Comparison of ENCODE assay signal across 7 mouse cellular contexts in the genomic region with DNA sequence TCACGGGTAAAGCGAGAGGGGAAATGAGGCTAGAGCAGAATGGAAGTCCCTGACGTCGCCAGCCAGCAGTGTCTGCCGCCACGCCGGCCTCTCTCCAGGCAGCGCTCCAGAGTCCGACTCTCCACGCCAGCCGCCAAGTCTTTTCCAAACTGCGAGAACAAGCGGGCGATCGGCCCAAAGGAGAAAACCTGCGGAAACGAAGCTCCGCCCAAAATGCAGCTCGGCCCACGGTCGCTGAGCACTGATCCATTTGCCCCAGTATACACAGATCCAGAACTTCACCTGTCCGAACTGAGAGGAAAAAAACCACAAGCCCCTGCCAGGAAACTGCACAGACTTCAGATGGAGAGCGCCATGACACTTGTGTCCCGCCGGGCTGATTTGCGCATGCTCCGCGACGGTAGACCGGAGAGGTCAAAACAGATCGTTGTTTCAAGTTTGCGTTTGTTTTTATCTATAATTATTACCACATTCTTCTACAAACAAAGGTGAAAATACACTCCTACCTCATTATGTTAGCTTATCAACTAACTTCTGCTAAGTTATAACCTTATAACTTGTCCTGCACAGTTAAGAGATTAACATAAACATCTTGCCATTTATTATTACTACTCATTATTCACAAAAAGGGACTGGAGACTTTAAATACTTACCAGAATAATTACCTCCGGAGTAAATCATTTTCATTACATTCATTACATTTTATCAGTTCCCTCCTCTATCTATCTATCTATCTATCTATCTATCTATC. TPM values are rescaled to one million over a fixed set of nuclear protein-coding genes. Genes with fewer than 3 reads are reported as not detected.
DNase-seq lines count a peak whose midpoint lies in the region; ATAC-seq and TF ChIP-seq lines count a peak whose summit lies in the region.

A gene (minus strand): TSS at position 394 of the 751 bp plus-strand sequence.

- DNase-seq in adrenal gland, adult 2 months = peak; percentile 89
- DNase-seq in embryo, embryonic 11.5 days (ENCODE audit: low read depth, low spot score) = peak; percentile 75
- peak; percentile 68 to 84 for DNase-seq in gastrocnemius, postnatal 4 days (ENCODE audit: low spot score in 2 of 2)
- DNase-seq in left cerebral cortex, postnatal 4 days = peak; percentile 85

- peak; percentile 80 for ATAC-seq in intestine, postnatal 0 days
- peak; percentile 85 for ATAC-seq in midbrain, embryonic 12.5 days (ENCODE audit: low FRiP score, low read depth)

- H3K27ac ChIP-seq in intestine, postnatal 0 days (ENCODE audit: low read depth, low read length) = peak within 1 kb of the TSS; percentile 82
- peak within 1 kb of the TSS; percentile 73 for H3K27ac ChIP-seq in midbrain, embryonic 12.5 days (replicated peaks)
- peak within 1 kb of the TSS; percentile 70 for H3K27ac ChIP-seq in small intestine, adult 2 months (ENCODE audit: insufficient read depth, low read depth, low read length)

- WGBS in intestine, postnatal 0 days = under 1% methylated on average over 33 of the region's 33 CpGs
- WGBS in midbrain, embryonic 12.5 days = under 1% methylated on average over 33 of the region's 33 CpGs
- WGBS in small intestine, adult 2 months = under 1% methylated on average over 33 of the region's 33 CpGs

- H3K4me1 ChIP-seq in intestine, postnatal 0 days (replicated peaks; ENCODE audit: control insufficient read depth, insufficient read depth, low read length) = 0 out of 2 replicates have a peak, but pooled peaks cover 2% of the 10 kb centered on the region
- peaks cover 13% of the 10 kb centered on the region; the same call in 1 of the 2 replicates for H3K4me1 ChIP-seq in midbrain, embryonic 12.5 days
- H3K4me1 ChIP-seq in small intestine, adult 2 months (ENCODE audit: control insufficient read depth, insufficient read depth, insufficient read length, low read length) = no peaks in the 10 kb centered on the region

- H3K9me3 ChIP-seq in intestine, postnatal 0 days (ENCODE audit: control insufficient read depth) = no peaks in the 10 kb centered on the region
- no peaks in the 10 kb centered on the region for H3K9me3 ChIP-seq in midbrain, embryonic 12.5 days

- peak within 1 kb of the TSS; percentile 80 for H3K4me2 ChIP-seq in intestine, postnatal 0 days (replicated peaks; ENCODE audit: low read depth)
- peak within 1 kb of the TSS; percentile 64 for H3K4me2 ChIP-seq in midbrain, embryonic 12.5 days (replicated peaks)

- peak; percentile 71; the same call in 1 of the 2 replicates for TF ChIP-seq POLR2A in small intestine, adult 2 months (IDR thresholded peaks at IDR 0.05; ENCODE audit: low read depth, low read length)

- intact Hi-C loops in left cerebral cortex, postnatal 4 days (cut with DNase I) = loop anchor here (5.0 kb wide), 1 partner anchor 127 kb away; no protein-coding TSS in a partner anchor

- H3K27me3 ChIP-seq in intestine, postnatal 0 days (replicated peaks; ENCODE audit: control insufficient read depth, insufficient read depth, low read length) = no peaks in the 10 kb centered on the region
- H3K27me3 ChIP-seq in midbrain, embryonic 12.5 days = no peaks in the 10 kb centered on the region
- H3K27me3 ChIP-seq in small intestine, adult 2 months (ENCODE audit: control insufficient read depth, insufficient read depth, low read length) = no peaks in the 10 kb centered on the region

- peak within 1 kb of the TSS; percentile 73 for H3K4me3 ChIP-seq in intestine, postnatal 0 days (ENCODE audit: low read depth, low read length)
- H3K4me3 ChIP-seq in midbrain, embryonic 12.5 days = peak within 1 kb of the TSS; percentile 63
- H3K4me3 ChIP-seq in small intestine, adult 2 months (ENCODE audit: low read depth, low read length) = peak within 1 kb of the TSS; percentile 98

- TF ChIP-seq CTCF in intestine, postnatal 0 days (IDR thresholded peaks at IDR 0.05; ENCODE audit: low read depth) = no peak; the same call in 1 of the 2 replicates
- TF ChIP-seq CTCF in small intestine, adult 2 months (IDR thresholded peaks at IDR 0.05; ENCODE audit: extremely low read depth, insufficient read length, insufficient replicate concordance, low read depth, low read length) = no peak

- H3K9ac ChIP-seq in intestine, postnatal 0 days (ENCODE audit: low read depth, low read length) = peak within 1 kb of the TSS; percentile 54
- H3K9ac ChIP-seq in midbrain, embryonic 12.5 days (replicated peaks) = peak within 1 kb of the TSS; percentile 77

- peaks cover 6% of the 10 kb centered on the region; the same call in 1 of the 2 replicates for H3K36me3 ChIP-seq in intestine, postnatal 0 days (ENCODE audit: control insufficient read depth, insufficient read depth)
- H3K36me3 ChIP-seq in midbrain, embryonic 12.5 days = peaks cover 7% of the 10 kb centered on the region
- no peaks in the 10 kb centered on the region for H3K36me3 ChIP-seq in small intestine, adult 2 months (ENCODE audit: control insufficient read depth, insufficient read depth, low read length)

RNA-seq across cellular contexts. Expression of the gene that starts here (rescaled TPM):
- total RNA-seq in adrenal gland, adult 2 months (2021) = 10 to 100 TPM; 22.0 to 29.0 TPM
- 0.71 and 0.73 TPM in 2 replicates for polyA plus RNA-seq in adrenal gland, adult 2 months (2012; rRNA removed)
- total RNA-seq in gastrocnemius, postnatal 4 days (2021) = 10 to 100 TPM; 29.5 to 33.0 TPM
- polyA plus RNA-seq in intestine, postnatal 0 days (2015; fragmentation: Nextera tagmentation; extraction: Ambion mirVana) = 13.1 and 13.5 TPM in 2 replicates
- total RNA-seq in left cerebral cortex, postnatal 4 days (2021) = 10 to 100 TPM; 18.8 to 22.1 TPM
- polyA plus RNA-seq in midbrain, embryonic 12.5 days (2016; fragmentation: Nextera tagmentation; extraction: Ambion mirVana) = 33.3 and 36.4 TPM in 2 replicates
- 0.39 and 0.55 TPM in 2 replicates for polyA plus RNA-seq in small intestine, adult 2 months (2012; rRNA removed)

Comparison
In these comparisons a context has a peak if more than half of its experiments do, and no peak if none do; other contexts are left out.
1. Peak in every context shown above with its lines: DNase-seq, ATAC-seq, H3K4me3 ChIP-seq and H3K27ac ChIP-seq.